Mouse (Mus musculus) embryonic stem cell, embryonic (primary cell): ENCODE data around the gene Mrpl46.

Source experiments
- CTCF ChIA-PET, 4 experiments: fragments of 300-600 bp in 2 of 4; fragments of 350-600 bp in 2 of 4; sonication (Branson Sonifier 250); formaldehyde crosslinking; loops; one replicate each; lab custom pipeline; 2022; ENCODE audit warnings: inconsistent platforms in 2 of 4; lab: Charles Lee
- POLR2A ChIA-PET, 4 experiments: fragments of 300-600 bp in 2 of 4; fragments of 350-600 bp in 2 of 4; sonication (Branson Sonifier 250); formaldehyde crosslinking; loops; one replicate each; lab custom pipeline; 2022; ENCODE audit warnings: antibody characterized with exemption in 4 of 4, inconsistent platforms in 1 of 4; lab: Charles Lee

Mrpl46 gene

GRCm38 (mm10) chr7:78739351-78740000 is 43.9 kb downstream of the Mrpl46 start:
- POLR2A ChIA-PET: interaction anchor here in 1 of 4 experiments (1.0 kb wide), 1 partner anchor 13 kb away, joined by 3 read pairs; no protein-coding TSS in a partner anchor
- CTCF ChIA-PET: interaction anchor here in 1 of 4 experiments (1.1 kb wide), 1 partner anchor 27 kb away, joined by 3 read pairs; no protein-coding TSS in a partner anchor

GRCm38 (mm10) chr7:78737614-78738210 is 45.6 kb downstream of the Mrpl46 start, which contains the start of gene Ntrk3:
Ntrk3 (minus strand) TSS chr7:78738012.
- CTCF ChIA-PET: no interaction called here
- POLR2A ChIA-PET: no interaction called here

GRCm38 (mm10) chr7:78737196-78737595 is 46.1 kb downstream of the Mrpl46 start:
- ChIA-PET CTCF (no interaction called here), POLR2A (no interaction called here)

GRCm38 (mm10) chr7:78731391-78731790 is 51.9 kb downstream of the Mrpl46 start:
- CTCF ChIA-PET: no interaction called here
- POLR2A ChIA-PET: no interaction called here
